Mouse (Mus musculus) spleen, adult 2 months (tissue): Measurements from ENCODE around the gene Fbxo8.

Experiments
- CTCF ChIP-seq: fragments of 200-500 bp; IDR thresholded peaks from 2 replicates; pipeline ENCODE4 v1.5.1; 2011; ENCODE audit warnings: mild to moderate bottlenecking, inconsistent platforms; ENCODE audit not compliant: insufficient read depth, insufficient read length, insufficient replicate concordance; ENCODE audit errors: extremely low read depth
- POLR2A ChIP-seq: fragments of 200-500 bp; IDR thresholded peaks from 2 replicates; pipeline ENCODE4 v1.6.1; 2011; ENCODE audit warnings: low read depth, low read length, inconsistent platforms

- TF ChIP-seq CTCF (no peak), POLR2A (no peak)
Measured at GRCm38 (mm10) chr8:56528869-56529268, 22.0 kb upstream of the Fbxo8 start.
